Mouse (Mus musculus): ENCODE measurements around the gene Crybb2.

- TF ChIP-seq CTCF (IDR thresholded peaks at IDR 0.05), result no peak
- no peak for TF ChIP-seq EP300 (IDR thresholded peaks at IDR 0.05; ENCODE audit: insufficient read depth, low read depth, low read length)
These were observed 43.2 kb upstream of the Crybb2 start for GRCm38 (mm10) chr5:113113120-113113519.

Measured in heart, adult 2 months (tissue).